Mouse (Mus musculus): ENCODE results near the gene As3mt. TPM values are rescaled to one million over a fixed set of nuclear protein-coding genes. Genes with fewer than 3 reads are reported as not detected.
"Not testable (repeated sequence)": the region's sequence is repeated elsewhere in the genome, so short reads cannot be mapped to it uniquely, and the experiment has no call there.

Gene As3mt
- polyA plus RNA-seq, 2 experiments = 16.2 to 26.8 TPM

DNA sequence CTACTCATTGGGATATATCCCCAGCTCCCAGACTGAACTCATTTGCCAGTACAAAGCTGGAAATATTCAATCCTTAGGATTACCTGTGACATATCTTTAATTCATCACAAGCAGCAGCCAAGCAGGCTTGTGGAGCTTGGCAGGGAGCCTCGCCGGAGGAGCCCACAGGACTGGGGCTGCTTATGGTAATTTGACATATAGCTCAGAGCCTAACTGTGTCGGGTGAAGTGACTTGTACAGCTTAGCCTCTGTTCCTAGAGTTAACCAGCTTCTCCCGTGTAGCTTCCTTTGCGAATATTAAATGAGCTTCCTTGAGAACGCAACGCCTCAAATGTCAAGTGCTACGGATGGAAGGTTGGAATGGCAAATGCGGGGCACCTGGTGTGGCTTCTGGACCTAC is 37.4 kb downstream of the As3mt start:
- no peaks in the 10 kb centered on the region for H3K27me3 ChIP-seq (ENCODE audit: control insufficient read depth, insufficient read depth, low read length)
- WGBS = 73% methylated on average over 9 of the region's 9 CpGs
- H3K4me1 ChIP-seq (ENCODE audit: control insufficient read depth, insufficient read depth, low read length) = no peaks in the 10 kb centered on the region
- H3K9me3 ChIP-seq (ENCODE audit: control insufficient read depth, low read length) = no peaks in the 10 kb centered on the region
- no peak for ATAC-seq (ENCODE audit: low FRiP score, low read depth)
- no peak overlapping the region for H3K9ac ChIP-seq (ENCODE audit: low read depth, low read length, severe bottlenecking)
- no peak for TF ChIP-seq POLR2A (IDR thresholded peaks at IDR 0.05; ENCODE audit: borderline replicate concordance, extremely low read depth, insufficient read depth, insufficient read length)
- H3K36me3 ChIP-seq (ENCODE audit: control insufficient read depth, insufficient read depth, low read length) = no peaks in the 10 kb centered on the region
- DNase-seq (ENCODE audit: low spot score) = no peak
- H3K27ac ChIP-seq (replicated peaks; ENCODE audit: low read depth, low read length) = no peak overlapping the region
- H3K4me3 ChIP-seq (replicated peaks; ENCODE audit: low read length) = no peak overlapping the region
- no peak overlapping the region for H3K4me2 ChIP-seq (replicated peaks; ENCODE audit: low read depth, low read length, severe bottlenecking)

- Histone ChIP-seq H3K27me3 (ENCODE audit: control insufficient read depth, insufficient read depth, low read length) (no peaks in the 10 kb centered on the region), H3K4me2 (replicated peaks; ENCODE audit: low read depth, low read length, severe bottlenecking) (no peak overlapping the region), H3K4me3 (replicated peaks; ENCODE audit: low read length) (no peak overlapping the region), H3K9ac (ENCODE audit: low read depth, low read length, severe bottlenecking) (no peak overlapping the region), H3K4me1 (ENCODE audit: control insufficient read depth, insufficient read depth, low read length) (no peaks in the 10 kb centered on the region), H3K9me3 (ENCODE audit: control insufficient read depth, low read length) (no peaks in the 10 kb centered on the region), H3K36me3 (ENCODE audit: control insufficient read depth, insufficient read depth, low read length) (no peaks in the 10 kb centered on the region), H3K27ac (replicated peaks; ENCODE audit: low read depth, low read length) (no peak overlapping the region)
- ATAC-seq (ENCODE audit: low FRiP score, low read depth) = no peak
- no peak for DNase-seq (ENCODE audit: low spot score)
- 90% methylated on average over 3 of the region's 3 CpGs for WGBS
- no peak for TF ChIP-seq POLR2A (IDR thresholded peaks at IDR 0.05; ENCODE audit: borderline replicate concordance, extremely low read depth, insufficient read depth, insufficient read length)
These were observed 40.5 kb downstream of the As3mt start for GRCm38 (mm10) chr19:46747799-46748198.

DNA sequence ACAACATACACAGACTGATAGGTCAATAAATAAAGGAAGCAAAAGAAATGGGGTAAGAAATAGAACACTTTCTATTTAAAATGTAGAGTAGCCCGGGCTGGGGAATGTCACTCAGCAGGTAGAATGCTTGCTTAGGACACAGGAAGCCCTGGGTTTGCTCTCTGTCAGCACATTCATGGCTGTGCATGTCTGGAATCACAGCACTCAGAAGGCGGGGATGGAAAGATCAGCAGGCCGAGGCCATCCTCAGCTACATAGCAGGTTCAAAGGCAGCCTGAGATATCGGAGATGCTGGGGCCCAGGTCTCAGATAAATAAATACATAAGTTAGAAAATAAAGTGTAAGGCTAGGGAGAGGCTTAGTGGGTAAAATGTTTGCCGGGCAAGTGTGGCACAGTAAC is 45.0 kb downstream of the As3mt start:
- ATAC-seq (ENCODE audit: low FRiP score, low read depth) (no peak), DNase-seq (ENCODE audit: low spot score) (no peak)
- no peaks in the 10 kb centered on the region for H3K9me3 ChIP-seq (ENCODE audit: control insufficient read depth, low read length)
- no peak for TF ChIP-seq POLR2A (IDR thresholded peaks at IDR 0.05; ENCODE audit: borderline replicate concordance, extremely low read depth, insufficient read depth, insufficient read length)
- no peaks in the 10 kb centered on the region for H3K27me3 ChIP-seq (ENCODE audit: control insufficient read depth, insufficient read depth, low read length)
- no peaks in the 10 kb centered on the region for H3K4me1 ChIP-seq (ENCODE audit: control insufficient read depth, insufficient read depth, low read length)
- no peak overlapping the region for H3K4me2 ChIP-seq (replicated peaks; ENCODE audit: low read depth, low read length, severe bottlenecking)
- H3K9ac ChIP-seq (ENCODE audit: low read depth, low read length, severe bottlenecking) = no peak overlapping the region
- H3K4me3 ChIP-seq (replicated peaks; ENCODE audit: low read length) = no peak overlapping the region
- H3K36me3 ChIP-seq (ENCODE audit: control insufficient read depth, insufficient read depth, low read length) = no peaks in the 10 kb centered on the region
- 88% methylated on average over 5 of the region's 5 CpGs for WGBS
- H3K27ac ChIP-seq (replicated peaks; ENCODE audit: low read depth, low read length) = no peak overlapping the region

GRCm38 (mm10) chr19:46755066-46755465 is 47.8 kb downstream of the As3mt start:
- ATAC-seq (ENCODE audit: low FRiP score, low read depth) (no peak), DNase-seq (ENCODE audit: low spot score) (no peak)
- no peak overlapping the region for H3K9ac ChIP-seq (ENCODE audit: low read depth, low read length, severe bottlenecking)
- no peak for TF ChIP-seq POLR2A (IDR thresholded peaks at IDR 0.05; ENCODE audit: borderline replicate concordance, extremely low read depth, insufficient read depth, insufficient read length)
- no peaks in the 10 kb centered on the region for H3K27me3 ChIP-seq (ENCODE audit: control insufficient read depth, insufficient read depth, low read length)
- WGBS = 51% methylated on average over 9 of the region's 9 CpGs
- H3K27ac ChIP-seq (replicated peaks; ENCODE audit: low read depth, low read length) = no peak overlapping the region
- no peak overlapping the region for H3K4me2 ChIP-seq (replicated peaks; ENCODE audit: low read depth, low read length, severe bottlenecking)
- no peaks in the 10 kb centered on the region for H3K4me1 ChIP-seq (ENCODE audit: control insufficient read depth, insufficient read depth, low read length)
- no peaks in the 10 kb centered on the region for H3K36me3 ChIP-seq (ENCODE audit: control insufficient read depth, insufficient read depth, low read length)
- H3K9me3 ChIP-seq (ENCODE audit: control insufficient read depth, low read length) = no peaks in the 10 kb centered on the region
- no peak overlapping the region for H3K4me3 ChIP-seq (replicated peaks; ENCODE audit: low read length)

GRCm38 (mm10) chr19:46756221-46756620 is 49.0 kb downstream of the As3mt start:
- H3K27ac ChIP-seq (replicated peaks; ENCODE audit: low read depth, low read length) = no peak overlapping the region
- H3K4me2 ChIP-seq (replicated peaks; ENCODE audit: low read depth, low read length, severe bottlenecking) = no peak overlapping the region
- no peaks in the 10 kb centered on the region for H3K9me3 ChIP-seq (ENCODE audit: control insufficient read depth, low read length)
- peaks cover 2% of the 10 kb centered on the region; the same call in 1 of the 2 replicates for H3K4me1 ChIP-seq (ENCODE audit: control insufficient read depth, insufficient read depth, low read length)
- H3K4me3 ChIP-seq (replicated peaks; ENCODE audit: low read length) = no peak overlapping the region
- 89% methylated on average over 4 of the region's 4 CpGs for WGBS
- ATAC-seq (ENCODE audit: low FRiP score, low read depth) (no peak), DNase-seq (ENCODE audit: low spot score) (no peak)
- H3K27me3 ChIP-seq (ENCODE audit: control insufficient read depth, insufficient read depth, low read length) = no peaks in the 10 kb centered on the region
- no peaks in the 10 kb centered on the region for H3K36me3 ChIP-seq (ENCODE audit: control insufficient read depth, insufficient read depth, low read length)
- no peak overlapping the region for H3K9ac ChIP-seq (ENCODE audit: low read depth, low read length, severe bottlenecking)
- TF ChIP-seq POLR2A (IDR thresholded peaks at IDR 0.05; ENCODE audit: borderline replicate concordance, extremely low read depth, insufficient read depth, insufficient read length) = no peak

GRCm38 (mm10) chr19:46759096-46759495 is 51.8 kb downstream of the As3mt start:
- Histone ChIP-seq H3K9ac (ENCODE audit: low read depth, low read length, severe bottlenecking) (no peak overlapping the region), H3K4me1 (ENCODE audit: control insufficient read depth, insufficient read depth, low read length) (peaks cover 17% of the 10 kb centered on the region), H3K36me3 (ENCODE audit: control insufficient read depth, insufficient read depth, low read length) (no peaks in the 10 kb centered on the region), H3K4me2 (replicated peaks; ENCODE audit: low read depth, low read length, severe bottlenecking) (no peak overlapping the region), H3K9me3 (ENCODE audit: control insufficient read depth, low read length) (no peaks in the 10 kb centered on the region), H3K27me3 (ENCODE audit: control insufficient read depth, insufficient read depth, low read length) (peaks cover 22% of the 10 kb centered on the region; the same call in 1 of the 2 replicates), H3K27ac (replicated peaks; ENCODE audit: low read depth, low read length) (no peak overlapping the region), H3K4me3 (replicated peaks; ENCODE audit: low read length) (no peak overlapping the region)
- WGBS = 75% methylated on average over 8 of the region's 8 CpGs
- DNase-seq (ENCODE audit: low spot score) = no peak
- ATAC-seq (ENCODE audit: low FRiP score, low read depth) = no peak
- TF ChIP-seq POLR2A (IDR thresholded peaks at IDR 0.05; ENCODE audit: borderline replicate concordance, extremely low read depth, insufficient read depth, insufficient read length) = no peak

DNA sequence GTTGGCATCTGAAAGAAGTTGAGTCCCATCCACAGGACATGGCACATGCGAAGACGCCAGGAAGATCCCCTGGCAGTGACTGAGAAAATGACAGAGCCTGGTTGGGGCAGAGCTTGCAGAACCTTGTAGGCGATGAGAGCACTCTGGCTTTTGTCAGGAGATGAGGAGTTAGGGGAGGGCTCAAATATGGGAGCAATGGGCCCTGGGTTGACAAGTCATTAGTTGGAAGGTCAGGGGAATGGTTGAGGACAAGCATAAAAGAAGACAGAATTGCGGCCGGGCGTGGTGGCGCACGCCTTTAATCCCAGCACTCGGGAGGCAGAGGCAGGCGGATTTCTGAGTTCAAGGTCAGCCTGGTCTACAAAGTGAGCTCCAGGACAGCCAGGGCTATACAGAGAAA is 52.7 kb downstream of the As3mt start:
- not testable (repeated sequence) for H3K4me2 ChIP-seq (replicated peaks; ENCODE audit: low read depth, low read length, severe bottlenecking); H3K27ac ChIP-seq (replicated peaks; ENCODE audit: low read depth, low read length); H3K4me3 ChIP-seq (replicated peaks; ENCODE audit: low read length); ATAC-seq (ENCODE audit: low FRiP score, low read depth); H3K9ac ChIP-seq (ENCODE audit: low read depth, low read length, severe bottlenecking); DNase-seq (ENCODE audit: low spot score); H3K36me3 ChIP-seq (ENCODE audit: control insufficient read depth, insufficient read depth, low read length); H3K9me3 ChIP-seq (ENCODE audit: control insufficient read depth, low read length)
- H3K4me1 ChIP-seq (ENCODE audit: control insufficient read depth, insufficient read depth, low read length) = peaks cover 22% of the 10 kb centered on the region
- 86% methylated on average over 10 of the region's 10 CpGs for WGBS
- H3K27me3 ChIP-seq (ENCODE audit: control insufficient read depth, insufficient read depth, low read length) = peaks cover 30% of the 10 kb centered on the region
